Mouse (Mus musculus) E14TG2a.4 (cell line): ENCODE results near the gene Gm45234.

ENCODE experiments used
- CTCF ChIP-seq: conservative IDR thresholded peaks from 2 replicates; pipeline ENCODE4 v1.5.1; 2014; ENCODE audit warnings: low read length
- NANOG ChIP-seq: IDR thresholded peaks from 2 replicates; pipeline ENCODE4 v1.6.1; 2014; ENCODE audit warnings: borderline replicate concordance, low read length, mixed read lengths

GRCm38 (mm10) chr6:124753861-124754260, 2.0 kb downstream of the Gm45234 start:
- TF ChIP-seq CTCF (no peak), NANOG (no peak)
